11 mouse cellular contexts compared by ENCODE assay signal in genomic region chr4:130972421-130972829, GRCm38 (mm10). TPM values are rescaled to one million over a fixed set of nuclear protein-coding genes. Genes with fewer than 3 reads are reported as not detected.
DNase-seq lines count a peak whose midpoint lies in the region; ATAC-seq and TF ChIP-seq lines count a peak whose summit lies in the region.
"Had no signal": no experiment of that assay in that cellular context is flagged by ENCODE, and none has a peak within 500 bp of the region (broad histone marks: within the 10 kb centered on the region; RNA-seq: fewer than 3 reads in every experiment).

No protein-coding gene starts in this region.

- no peaks in the 10 kb centered on the region for H3K36me3 ChIP-seq in forebrain, embryonic 14.5 days (ENCODE audit: control insufficient read depth, insufficient read depth, low read length)

- TF ChIP-seq CTCF in gastrocnemius, adult 2 months (IDR thresholded peaks at IDR 0.05): no peak

- H3K4me2 ChIP-seq in forebrain, embryonic 14.5 days (ENCODE audit: low read length): no peak overlapping the region
- H3K4me2 ChIP-seq: lung, embryonic 14.5 days had no signal

- ATAC-seq in forebrain, embryonic 14.5 days: 0 out of 2 replicates have a peak, but pooled peaks have one; percentile 7

- 52% methylated on average over 5 of the region's 5 CpGs for WGBS in forebrain, embryonic 14.5 days

- no peak overlapping the region for H3K4me3 ChIP-seq in gastrocnemius, adult 2 months
- H3K4me3 ChIP-seq in forebrain, embryonic 14.5 days (ENCODE audit: low read depth, low read length): no peak overlapping the region
- H3K4me3 ChIP-seq: erythroblast, embryonic 14.5 days had no signal

- H3K27ac ChIP-seq in gastrocnemius, adult 2 months: no peak overlapping the region
- peak overlapping the region; percentile 77 for H3K27ac ChIP-seq in forebrain, embryonic 14.5 days (ENCODE audit: low read depth, low read length)

- H3K9me3 ChIP-seq in forebrain, embryonic 14.5 days (replicated peaks; ENCODE audit: control insufficient read depth, low read length): no peaks in the 10 kb centered on the region

- H3K9ac ChIP-seq in forebrain, embryonic 14.5 days (ENCODE audit: low read length): no peak overlapping the region
- H3K9ac ChIP-seq: lung, embryonic 14.5 days had no signal

- 0 out of 2 replicates have a peak, but pooled peaks cover 4% of the 10 kb centered on the region for H3K4me1 ChIP-seq in forebrain, embryonic 14.5 days (ENCODE audit: control insufficient read depth, insufficient read depth, low read length)

- no peaks in the 10 kb centered on the region for H3K27me3 ChIP-seq in forebrain, embryonic 14.5 days (replicated peaks; ENCODE audit: control insufficient read depth, insufficient read depth, low read length)

- intact Hi-C loops in gastrocnemius, adult 2 months (cut with DNase I): no loop called here

- DNase-seq in gastrocnemius, adult 2 months: peak; percentile 27
- DNase-seq in gastrocnemius, adult 18-20 months (ENCODE audit: low spot score): no peak
- peak; percentile 13 to 49 for DNase-seq in adrenal gland, postnatal 36 days
- peak; percentile 66 for DNase-seq in forebrain, embryonic 14.5 days (ENCODE audit: low spot score)
- peak; percentile 78 for DNase-seq in heart, postnatal 4 days
- DNase-seq in thymus, adult 18-20 months: no peak
- DNase-seq in frontal cortex, postnatal 10 days (ENCODE audit: low spot score in 2 of 2): no peak
- no peak for DNase-seq in kidney, postnatal 25 days
- DNase-seq: kidney, adult 18-20 months; lung, embryonic 14.5 days had no signal

RNA-seq across cellular contexts. Expression of gene Matn1, which starts 28.2 kb away (rescaled TPM):
- not detected for total RNA-seq in gastrocnemius, adult 2 months (2021)
- total RNA-seq in gastrocnemius, adult 18-20 months (2021): not detected
- not detected for total RNA-seq in adrenal gland, postnatal 36 days (2021)
- 0.09 and 0.10 TPM in 2 replicates for polyA plus RNA-seq in forebrain, embryonic 14.5 days (2014; fragmentation: Nextera tagmentation; extraction: Ambion mirVana)
- not detected for total RNA-seq in heart, postnatal 4 days (2021)
- polyA plus RNA-seq: erythroblast, embryonic 14.5 days; lung, embryonic 14.5 days had no signal

RNA-seq across cellular contexts. Expression of gene Laptm5, which starts 59.5 kb away (rescaled TPM):
- total RNA-seq in gastrocnemius, adult 2 months (2021): 1 to 10 TPM; 2.5 to 5.3 TPM
- 1 to 10 TPM; 2.7 to 6.0 TPM for total RNA-seq in gastrocnemius, adult 18-20 months (2021)
- 10 to 100 TPM; 21.7 to 31.3 TPM for total RNA-seq in adrenal gland, postnatal 36 days (2021)
- polyA plus RNA-seq in forebrain, embryonic 14.5 days (2014; fragmentation: Nextera tagmentation; extraction: Ambion mirVana): 27.6 and 31.9 TPM in 2 replicates
- total RNA-seq in heart, postnatal 4 days (2021): 10 to 100 TPM; 10.1 to 13.4 TPM

Comparison
In these comparisons a context has a peak if more than half of its experiments do, and no peak if none do; other contexts are left out.
1. DNase-seq: peak in gastrocnemius, adult 2 months (single experiment), adrenal gland, postnatal 36 days (2 of 2), forebrain, embryonic 14.5 days (single experiment) and heart, postnatal 4 days (single experiment); none in gastrocnemius, adult 18-20 months (single experiment), thymus, adult 18-20 months (0 of 2), frontal cortex, postnatal 10 days (0 of 2) and kidney, postnatal 25 days (0 of 2).